Mouse (Mus musculus): ENCODE results near the gene C3. TPM values are rescaled to one million over a fixed set of nuclear protein-coding genes. Genes with fewer than 3 reads are reported as not detected.

Gene C3
- polyA plus RNA-seq, 2 experiments: 0.52 to 0.85 TPM

GRCm38 (mm10) chr17:57231321-57231771, 3.4 kb upstream of the C3 start:
- peaks cover 20% of the 10 kb centered on the region for H3K36me3 ChIP-seq (ENCODE audit: control insufficient read depth, insufficient read depth, low read length)
- H3K4me1 ChIP-seq (ENCODE audit: control insufficient read depth, insufficient read depth, low read length): no peaks in the 10 kb centered on the region
- no peak overlapping the region for H3K4me3 ChIP-seq (replicated peaks; ENCODE audit: low read length)
- no peak for ATAC-seq (ENCODE audit: low FRiP score, low read depth)
- DNase-seq (ENCODE audit: low spot score): no peak
- no peaks in the 10 kb centered on the region for H3K9me3 ChIP-seq (ENCODE audit: control insufficient read depth, low read length)
- H3K27me3 ChIP-seq (ENCODE audit: control insufficient read depth, insufficient read depth, low read length): no peaks in the 10 kb centered on the region
- no peak for TF ChIP-seq POLR2A (IDR thresholded peaks at IDR 0.05; ENCODE audit: borderline replicate concordance, extremely low read depth, insufficient read depth, insufficient read length)
- no peak overlapping the region for H3K4me2 ChIP-seq (replicated peaks; ENCODE audit: low read depth, low read length, severe bottlenecking)
- no peak overlapping the region for H3K27ac ChIP-seq (replicated peaks; ENCODE audit: low read depth, low read length)
- H3K9ac ChIP-seq (ENCODE audit: low read depth, low read length, severe bottlenecking): no peak overlapping the region

- peaks cover 14% of the 10 kb centered on the region for H3K36me3 ChIP-seq (ENCODE audit: control insufficient read depth, insufficient read depth, low read length)
Measured at GRCm38 (mm10) chr17:57230728-57231125, 2.8 kb upstream of the C3 start.

GRCm38 (mm10) chr17:57229851-57230727, 2.2 kb upstream of the C3 start:
- no peak for ATAC-seq (ENCODE audit: low FRiP score, low read depth)
- H3K4me3 ChIP-seq (replicated peaks; ENCODE audit: low read length): no peak overlapping the region
- no peaks in the 10 kb centered on the region for H3K4me1 ChIP-seq (ENCODE audit: control insufficient read depth, insufficient read depth, low read length)
- no peak overlapping the region for H3K9ac ChIP-seq (ENCODE audit: low read depth, low read length, severe bottlenecking)
- H3K9me3 ChIP-seq (ENCODE audit: control insufficient read depth, low read length): no peaks in the 10 kb centered on the region
- no peak for DNase-seq (ENCODE audit: low spot score)
- H3K4me2 ChIP-seq (replicated peaks; ENCODE audit: low read depth, low read length, severe bottlenecking): no peak overlapping the region
- H3K36me3 ChIP-seq (ENCODE audit: control insufficient read depth, insufficient read depth, low read length): peaks cover 9% of the 10 kb centered on the region
- TF ChIP-seq POLR2A (IDR thresholded peaks at IDR 0.05; ENCODE audit: borderline replicate concordance, extremely low read depth, insufficient read depth, insufficient read length): no peak
- no peaks in the 10 kb centered on the region for H3K27me3 ChIP-seq (ENCODE audit: control insufficient read depth, insufficient read depth, low read length)
- no peak overlapping the region for H3K27ac ChIP-seq (replicated peaks; ENCODE audit: low read depth, low read length)
- WGBS: 78% methylated on average over 15 of the region's 15 CpGs

More at GRCm38 (mm10) chr17:57230728-57231125, 2.8 kb upstream of the C3 start:
- no peak overlapping the region for H3K27ac ChIP-seq (replicated peaks; ENCODE audit: low read depth, low read length)
- TF ChIP-seq POLR2A (IDR thresholded peaks at IDR 0.05; ENCODE audit: borderline replicate concordance, extremely low read depth, insufficient read depth, insufficient read length): no peak
- DNase-seq (ENCODE audit: low spot score) (no peak), ATAC-seq (ENCODE audit: low FRiP score, low read depth) (no peak)
- no peak overlapping the region for H3K4me2 ChIP-seq (replicated peaks; ENCODE audit: low read depth, low read length, severe bottlenecking)
- no peaks in the 10 kb centered on the region for H3K9me3 ChIP-seq (ENCODE audit: control insufficient read depth, low read length)
- no peaks in the 10 kb centered on the region for H3K4me1 ChIP-seq (ENCODE audit: control insufficient read depth, insufficient read depth, low read length)
- H3K4me3 ChIP-seq (replicated peaks; ENCODE audit: low read length): no peak overlapping the region
- no peak overlapping the region for H3K9ac ChIP-seq (ENCODE audit: low read depth, low read length, severe bottlenecking)
- no peaks in the 10 kb centered on the region for H3K27me3 ChIP-seq (ENCODE audit: control insufficient read depth, insufficient read depth, low read length)
- 58% methylated on average over 5 of the region's 6 CpGs for WGBS

- Histone ChIP-seq H3K4me1 (ENCODE audit: control insufficient read depth, insufficient read depth, low read length) (no peaks in the 10 kb centered on the region), H3K36me3 (ENCODE audit: control insufficient read depth, insufficient read depth, low read length) (no peaks in the 10 kb centered on the region), H3K4me2 (replicated peaks; ENCODE audit: low read depth, low read length, severe bottlenecking) (no peak overlapping the region), H3K27ac (replicated peaks; ENCODE audit: low read depth, low read length) (no peak overlapping the region), H3K9ac (ENCODE audit: low read depth, low read length, severe bottlenecking) (no peak overlapping the region), H3K9me3 (ENCODE audit: control insufficient read depth, low read length) (no peaks in the 10 kb centered on the region), H3K4me3 (replicated peaks; ENCODE audit: low read length) (no peak overlapping the region), H3K27me3 (ENCODE audit: control insufficient read depth, insufficient read depth, low read length) (0 out of 2 replicates have a peak, but pooled peaks cover 5% of the 10 kb centered on the region)
- ATAC-seq (ENCODE audit: low FRiP score, low read depth): no peak
- 80% methylated on average over 3 of the region's 3 CpGs for WGBS
- DNase-seq (ENCODE audit: low spot score): no peak
- TF ChIP-seq POLR2A (IDR thresholded peaks at IDR 0.05; ENCODE audit: borderline replicate concordance, extremely low read depth, insufficient read depth, insufficient read length): no peak
Measured at GRCm38 (mm10) chr17:57228873-57229272, 937 bp upstream of the C3 start.

- Histone ChIP-seq H3K4me1 (ENCODE audit: control insufficient read depth, insufficient read depth, low read length) (no peaks in the 10 kb centered on the region), H3K4me3 (replicated peaks; ENCODE audit: low read length) (no peak overlapping the region), H3K4me2 (replicated peaks; ENCODE audit: low read depth, low read length, severe bottlenecking) (no peak overlapping the region), H3K27me3 (ENCODE audit: control insufficient read depth, insufficient read depth, low read length) (0 out of 2 replicates have a peak, but pooled peaks cover 8% of the 10 kb centered on the region), H3K9me3 (ENCODE audit: control insufficient read depth, low read length) (no peaks in the 10 kb centered on the region), H3K36me3 (ENCODE audit: control insufficient read depth, insufficient read depth, low read length) (no peaks in the 10 kb centered on the region), H3K9ac (ENCODE audit: low read depth, low read length, severe bottlenecking) (no peak overlapping the region), H3K27ac (replicated peaks; ENCODE audit: low read depth, low read length) (no peak overlapping the region)
- ATAC-seq (ENCODE audit: low FRiP score, low read depth) (no peak), DNase-seq (ENCODE audit: low spot score) (no peak)
- TF ChIP-seq POLR2A (IDR thresholded peaks at IDR 0.05; ENCODE audit: borderline replicate concordance, extremely low read depth, insufficient read depth, insufficient read length): no peak
- WGBS: 85% methylated on average over 2 of the region's 2 CpGs
Measured at GRCm38 (mm10) chr17:57227468-57227867, 468 bp downstream of the C3 start.
